Mouse (Mus musculus) gastrocnemius, postnatal 4 days (tissue): ENCODE results near the gene Sypl. TPM values are rescaled to one million over a fixed set of nuclear protein-coding genes. Genes with fewer than 3 reads are reported as not detected.
A peak's percentile ranks its signal among the peaks of the same experiment; 100 is the strongest.
"Not testable (repeated sequence)": the region's sequence is repeated elsewhere in the genome, so short reads cannot be mapped to it uniquely, and the experiment has no call there.

Source experiments
- DNase-seq, 2 experiments: peaks; one replicate each; pipeline ENCODE4 v3.0.0; 2021 to 2022; ENCODE audit warnings: low spot score in 2 of 2, mixed read lengths in 2 of 2
- total RNA-seq, 2 experiments: library from RNA; stranded (reverse); gene quantifications; 2 replicates each; pipeline ENCODE4 v1.2.3; 2021

The Sypl gene
- total RNA-seq, 2 experiments from 2014 or later = 109 to 112 TPM

- not testable (repeated sequence) for DNase-seq
Measured at GRCm38 (mm10) chr12:32999778-33000177, 46.1 kb downstream of the Sypl start.

GRCm38 (mm10) chr12:33000402-33000801 is 46.7 kb downstream of the Sypl start:
- no peak for DNase-seq

- no peak for DNase-seq
Measured at GRCm38 (mm10) chr12:33003339-33003965, 49.8 kb downstream of the Sypl start.

- DNase-seq = no peak
Measured at GRCm38 (mm10) chr12:33005858-33006257, 52.2 kb downstream of the Sypl start.

GRCm38 (mm10) chr12:33007176-33007575 is 53.5 kb downstream of the Sypl start:
- no peak for DNase-seq

- DNase-seq = peak in 1 of 2 experiments; percentile 30
Measured at GRCm38 (mm10) chr12:33008305-33009110, 54.8 kb downstream of the Sypl start.

- no peak for DNase-seq
Measured at GRCm38 (mm10) chr12:33009206-33009966, 55.7 kb downstream of the Sypl start.

GRCm38 (mm10) chr12:33010026-33010425 is 56.3 kb downstream of the Sypl start:
- DNase-seq = peak in 1 of 2 experiments; percentile 34

- DNase-seq = no peak
Measured at GRCm38 (mm10) chr12:33014050-33014796, 60.5 kb downstream of the Sypl start.

- DNase-seq = no peak
Measured at GRCm38 (mm10) chr12:33015103-33015502, 61.4 kb downstream of the Sypl start.

- no peak for DNase-seq
Measured at GRCm38 (mm10) chr12:33016824-33017705, 63.4 kb downstream of the Sypl start.

GRCm38 (mm10) chr12:33018601-33019000 is 64.9 kb downstream of the Sypl start:
- DNase-seq = no peak

- DNase-seq = peak in 1 of 2 experiments; percentile 29
Measured at GRCm38 (mm10) chr12:33020011-33020410, 66.3 kb downstream of the Sypl start.

GRCm38 (mm10) chr12:33021140-33021539 is 67.4 kb downstream of the Sypl start:
- no peak for DNase-seq

GRCm38 (mm10) chr12:33021751-33022150 is 68.1 kb downstream of the Sypl start:
- DNase-seq = no peak

GRCm38 (mm10) chr12:33024524-33024923 is 70.8 kb downstream of the Sypl start:
- no peak for DNase-seq

GRCm38 (mm10) chr12:33027093-33027492 is 73.4 kb downstream of the Sypl start:
- peak; percentile 56 to 75 for DNase-seq

- DNase-seq = no peak
Measured at GRCm38 (mm10) chr12:33028109-33028691, 74.5 kb downstream of the Sypl start.

- DNase-seq = no peak
Measured at GRCm38 (mm10) chr12:33028708-33029107, 75.0 kb downstream of the Sypl start.
